Mouse (Mus musculus) frontal cortex, postnatal 36 days (tissue): ENCODE data around the gene Tfe3.
A peak's percentile ranks its signal among the peaks of the same experiment; 100 is the strongest.
"Not testable (repeated sequence)": the region's sequence is repeated elsewhere in the genome, so short reads cannot be mapped to it uniquely, and the experiment has no call there.

Source experiments
- DNase-seq, 2 experiments: peaks; one replicate each; pipeline ENCODE4 v3.0.0; 2022; ENCODE audit warnings: low spot score in 2 of 2

Gene Tfe3

GRCm38 (mm10) chrX:7762137-7762920 lies at the start of gene Tfe3:
Tfe3 (plus strand) TSS chrX:7762560.
- peak; percentile 86 to 88 for DNase-seq

- not testable (repeated sequence) for DNase-seq
These were observed 48.6 kb upstream of the Tfe3 start for GRCm38 (mm10) chrX:7713764-7714134.

- peak; percentile 84 to 93 for DNase-seq
These were observed 48.0 kb upstream of the Tfe3 start, which contains the start of gene Wdr45 for GRCm38 (mm10) chrX:7714135-7714899. Wdr45 (plus strand) TSS chrX:7714333.

- not testable (repeated sequence) for DNase-seq
These were observed 46.3 kb upstream of the Tfe3 start for GRCm38 (mm10) chrX:7716058-7716457.

GRCm38 (mm10) chrX:7721514-7722281 lies 40.7 kb upstream of the Tfe3 start, which contains the start of gene Gm45208:
Gm45208 (plus strand) TSS chrX:7722245.
- DNase-seq = peak; percentile 70 to 73

- DNase-seq = no peak
These were observed 40.1 kb upstream of the Tfe3 start for GRCm38 (mm10) chrX:7722282-7722611.

- DNase-seq = no peak
These were observed 39.7 kb upstream of the Tfe3 start for GRCm38 (mm10) chrX:7722691-7723090.

GRCm38 (mm10) chrX:7724135-7724534 lies 38.2 kb upstream of the Tfe3 start:
- no peak for DNase-seq

- no peak for DNase-seq
These were observed 36.5 kb upstream of the Tfe3 start for GRCm38 (mm10) chrX:7725841-7726240.

GRCm38 (mm10) chrX:7727176-7727575 lies 35.2 kb upstream of the Tfe3 start:
- DNase-seq = no peak

- DNase-seq = peak; percentile 79 to 88
These were observed 34.0 kb upstream of the Tfe3 start, which contains the start of gene Praf2 for GRCm38 (mm10) chrX:7728215-7728921. Praf2 (plus strand) TSS chrX:7728439.

- DNase-seq = no peak
These were observed 33.5 kb upstream of the Tfe3 start for GRCm38 (mm10) chrX:7728922-7729265.

GRCm38 (mm10) chrX:7733571-7734156 lies 28.7 kb upstream of the Tfe3 start:
- DNase-seq = peak; percentile 28 to 40

GRCm38 (mm10) chrX:7739336-7740081 lies 22.9 kb upstream of the Tfe3 start:
- no peak for DNase-seq

- no peak for DNase-seq
These were observed 22.1 kb upstream of the Tfe3 start for GRCm38 (mm10) chrX:7740082-7740819.

GRCm38 (mm10) chrX:7741103-7741502 lies 21.3 kb upstream of the Tfe3 start:
- no peak for DNase-seq

- DNase-seq = no peak
These were observed 18.9 kb upstream of the Tfe3 start for GRCm38 (mm10) chrX:7743470-7743869.

- no peak for DNase-seq
These were observed 17.4 kb upstream of the Tfe3 start for GRCm38 (mm10) chrX:7744940-7745339.

GRCm38 (mm10) chrX:7745429-7745828 lies 16.9 kb upstream of the Tfe3 start:
- DNase-seq = no peak
